Mouse (Mus musculus) testis, adult 2 months (tissue): ENCODE data around the gene Mgll.

Experiments used
- CTCF ChIP-seq: fragments of 200-500 bp; IDR thresholded peaks from 2 replicates; pipeline ENCODE4 v1.5.1; 2012; ENCODE audit warnings: low read depth, mild to moderate bottlenecking, inconsistent platforms, low read length, moderate library complexity; ENCODE audit not compliant: control insufficient read depth, insufficient read depth, insufficient replicate concordance
- POLR2A ChIP-seq: fragments of 200-500 bp; IDR thresholded peaks from 2 replicates; pipeline ENCODE4 v1.6.1; 2012; ENCODE audit warnings: low read depth, mild to moderate bottlenecking, inconsistent platforms, low read length, moderate library complexity; ENCODE audit not compliant: control insufficient read depth

DNA sequence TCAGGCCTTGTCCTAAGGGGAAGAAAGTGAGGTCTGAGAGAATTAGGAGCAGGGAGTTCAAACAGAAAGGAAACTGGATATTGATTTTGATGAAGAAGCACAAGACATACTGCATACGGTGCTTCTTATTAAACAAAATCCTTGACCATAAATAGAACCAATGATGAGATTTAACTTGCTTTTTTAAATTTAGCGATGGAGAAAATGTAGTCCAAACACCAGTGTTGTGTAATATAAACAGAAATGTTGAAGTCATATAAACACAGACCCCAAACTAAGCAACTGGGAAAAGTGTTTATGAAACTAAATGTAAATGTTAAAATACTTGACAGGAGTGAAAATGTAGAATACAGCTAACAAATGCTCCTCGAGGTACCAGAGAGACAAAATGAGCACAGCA lies 35.5 kb upstream of the Mgll start:
- TF ChIP-seq CTCF = no peak
- TF ChIP-seq POLR2A = no peak
